Mouse (Mus musculus): ENCODE measurements around the gene Olfr1215. TPM values are rescaled to one million over a fixed set of nuclear protein-coding genes. Genes with fewer than 3 reads are reported as not detected.

Gene Olfr1215
- not detected for polyA plus RNA-seq (2014; fragmentation: Illumina TruSeq; extraction: RNeasy Lipid Tissue Mini Kit (QIAGEN cat#74804); ENCODE audit: low read depth, low replicate concordance)

DNA sequence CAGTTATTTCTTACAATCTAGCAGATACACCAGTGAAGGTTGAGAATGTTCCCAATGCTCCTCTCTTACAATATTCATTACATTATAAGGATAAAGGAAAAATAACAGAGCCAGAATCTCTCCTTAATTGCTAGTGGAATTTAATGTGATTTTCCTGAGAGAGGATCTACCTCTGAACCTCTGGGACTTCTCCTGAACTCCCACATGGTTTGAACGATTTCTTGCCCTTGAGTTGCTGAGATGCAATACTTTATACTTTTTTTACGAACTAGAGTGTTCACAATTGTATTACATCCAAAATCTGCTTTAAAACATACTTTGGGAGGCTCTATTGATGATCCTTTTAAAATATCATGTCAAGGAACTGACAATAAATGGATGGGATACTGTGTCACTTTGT is at the start of gene Olfr1215:
Gene Olfr1215 (minus strand): TSS at position 101 of the 400 bp plus-strand sequence.

GRCm38 (mm10) chr2:89031965-89032364 is 25.2 kb upstream of the Olfr1215 start, which contains the start of gene Olfr1217:
TSS of gene Olfr1217 (minus strand) at chr2:89032065.

GRCm38 (mm10) chr2:89018240-89018639 is 11.5 kb upstream of the Olfr1215 start, which contains the start of gene Olfr1216:
TSS of gene Olfr1216 (minus strand) at chr2:89018340.

DNA sequence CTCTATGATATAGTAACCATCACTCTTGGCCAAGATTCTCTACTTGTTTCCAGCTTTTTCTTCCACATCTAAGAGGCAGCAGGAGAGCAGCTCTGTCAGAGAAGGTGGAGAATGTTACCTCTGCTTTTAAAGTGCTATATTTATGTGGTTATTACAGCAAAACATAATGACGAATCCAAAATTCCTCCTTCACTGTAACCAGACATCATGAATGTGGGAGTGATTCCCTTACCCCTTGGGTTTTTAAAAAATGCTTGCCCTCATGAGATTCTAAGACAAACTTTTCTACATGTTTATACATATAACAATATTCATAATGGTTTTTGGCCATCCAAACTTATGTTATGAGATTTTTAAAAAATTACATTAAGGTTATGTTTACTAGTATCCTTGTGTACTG is 14.2 kb downstream of the Olfr1215 start, which contains the start of gene Olfr1214:
Gene Olfr1214 (minus strand): TSS at position 101 of the 400 bp plus-strand sequence.

GRCm38 (mm10) chr2:88980181-88980580 is 26.6 kb downstream of the Olfr1215 start, which contains the start of gene Gm13762:
TSS of gene Gm13762 (minus strand) at chr2:88980281.

DNA sequence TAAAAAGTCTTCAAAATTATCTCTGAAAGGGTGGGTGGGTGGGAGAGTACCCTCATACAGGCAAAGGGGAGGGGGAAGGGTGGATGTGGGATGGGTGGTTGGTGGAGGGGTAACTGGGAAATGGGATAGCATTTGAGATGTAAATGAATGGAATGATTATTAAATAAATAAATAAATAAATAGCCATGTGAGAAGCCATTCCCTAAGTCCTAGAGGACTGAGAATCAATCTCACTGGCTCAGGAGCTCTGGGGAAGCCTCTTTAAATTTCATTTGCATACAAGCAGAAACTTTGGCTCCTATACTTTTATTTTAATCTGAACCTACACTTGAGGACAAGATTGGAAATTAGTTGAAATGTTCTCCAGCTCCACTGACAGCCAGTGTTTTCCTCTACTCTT is 53.1 kb downstream of the Olfr1215 start, which contains the start of gene Olfr1212:
Gene Olfr1212 (plus strand): TSS at position 301 of the 400 bp plus-strand sequence.

Other genes with a start within 250 kb of the Olfr1215 start
- not detected for gene Olfr1199, start 246.5 kb downstream of the Olfr1215 start, polyA plus RNA-seq (2014; fragmentation: Illumina TruSeq; extraction: RNeasy Lipid Tissue Mini Kit (QIAGEN cat#74804); ENCODE audit: low read depth, low replicate concordance)
- gene Olfr1200, start 236.5 kb downstream of the Olfr1215 start, polyA plus RNA-seq (2014; fragmentation: Illumina TruSeq; extraction: RNeasy Lipid Tissue Mini Kit (QIAGEN cat#74804); ENCODE audit: low read depth, low replicate concordance), result not detected
- gene Olfr1201, start 213.9 kb downstream of the Olfr1215 start, polyA plus RNA-seq (2014; fragmentation: Illumina TruSeq; extraction: RNeasy Lipid Tissue Mini Kit (QIAGEN cat#74804); ENCODE audit: low read depth, low replicate concordance), result not detected
- gene Olfr1202, start 192.5 kb downstream of the Olfr1215 start, polyA plus RNA-seq (2014; fragmentation: Illumina TruSeq; extraction: RNeasy Lipid Tissue Mini Kit (QIAGEN cat#74804); ENCODE audit: low read depth, low replicate concordance), result not detected
- gene Olfr1205, start 177.2 kb downstream of the Olfr1215 start, polyA plus RNA-seq (2014; fragmentation: Illumina TruSeq; extraction: RNeasy Lipid Tissue Mini Kit (QIAGEN cat#74804); ENCODE audit: low read depth, low replicate concordance), result not detected
- not detected for gene Olfr1204, start 157.7 kb downstream of the Olfr1215 start, polyA plus RNA-seq (2014; fragmentation: Illumina TruSeq; extraction: RNeasy Lipid Tissue Mini Kit (QIAGEN cat#74804); ENCODE audit: low read depth, low replicate concordance)
- not detected for gene Olfr1206, start 143.7 kb downstream of the Olfr1215 start, polyA plus RNA-seq (2014; fragmentation: Illumina TruSeq; extraction: RNeasy Lipid Tissue Mini Kit (QIAGEN cat#74804); ENCODE audit: low read depth, low replicate concordance)
- not detected for gene Olfr1208, start 104.7 kb downstream of the Olfr1215 start, polyA plus RNA-seq (2014; fragmentation: Illumina TruSeq; extraction: RNeasy Lipid Tissue Mini Kit (QIAGEN cat#74804); ENCODE audit: low read depth, low replicate concordance)
- gene Olfr1209, start 91.8 kb downstream of the Olfr1215 start, polyA plus RNA-seq (2014; fragmentation: Illumina TruSeq; extraction: RNeasy Lipid Tissue Mini Kit (QIAGEN cat#74804); ENCODE audit: low read depth, low replicate concordance), result not detected
- gene Olfr1211, start 68.9 kb downstream of the Olfr1215 start, polyA plus RNA-seq (2014; fragmentation: Illumina TruSeq; extraction: RNeasy Lipid Tissue Mini Kit (QIAGEN cat#74804); ENCODE audit: low read depth, low replicate concordance), result not detected
- not detected for gene Olfr1212, start 53.0 kb downstream of the Olfr1215 start, polyA plus RNA-seq (2014; fragmentation: Illumina TruSeq; extraction: RNeasy Lipid Tissue Mini Kit (QIAGEN cat#74804); ENCODE audit: low read depth, low replicate concordance)
- not detected for gene Gm13762, start 26.7 kb downstream of the Olfr1215 start, polyA plus RNA-seq (2014; fragmentation: Illumina TruSeq; extraction: RNeasy Lipid Tissue Mini Kit (QIAGEN cat#74804); ENCODE audit: low read depth, low replicate concordance)
- not detected for gene Olfr1214, start 14.3 kb downstream of the Olfr1215 start, polyA plus RNA-seq (2014; fragmentation: Illumina TruSeq; extraction: RNeasy Lipid Tissue Mini Kit (QIAGEN cat#74804); ENCODE audit: low read depth, low replicate concordance)
- gene Olfr1216, start 11.4 kb upstream of the Olfr1215 start, polyA plus RNA-seq (2014; fragmentation: Illumina TruSeq; extraction: RNeasy Lipid Tissue Mini Kit (QIAGEN cat#74804); ENCODE audit: low read depth, low replicate concordance), result not detected
- gene Olfr1217, start 25.1 kb upstream of the Olfr1215 start, polyA plus RNA-seq (2014; fragmentation: Illumina TruSeq; extraction: RNeasy Lipid Tissue Mini Kit (QIAGEN cat#74804); ENCODE audit: low read depth, low replicate concordance), result not detected
- not detected for gene Olfr1218, start 54.2 kb upstream of the Olfr1215 start, polyA plus RNA-seq (2014; fragmentation: Illumina TruSeq; extraction: RNeasy Lipid Tissue Mini Kit (QIAGEN cat#74804); ENCODE audit: low read depth, low replicate concordance)
- not detected for gene Olfr1219, start 76.5 kb upstream of the Olfr1215 start, polyA plus RNA-seq (2014; fragmentation: Illumina TruSeq; extraction: RNeasy Lipid Tissue Mini Kit (QIAGEN cat#74804); ENCODE audit: low read depth, low replicate concordance)
- not detected for gene Olfr1220, start 99.9 kb upstream of the Olfr1215 start, polyA plus RNA-seq (2014; fragmentation: Illumina TruSeq; extraction: RNeasy Lipid Tissue Mini Kit (QIAGEN cat#74804); ENCODE audit: low read depth, low replicate concordance)
- gene Olfr1221, start 110.3 kb upstream of the Olfr1215 start, polyA plus RNA-seq (2014; fragmentation: Illumina TruSeq; extraction: RNeasy Lipid Tissue Mini Kit (QIAGEN cat#74804); ENCODE audit: low read depth, low replicate concordance), result not detected
- not detected for gene Olfr1222, start 126.1 kb upstream of the Olfr1215 start, polyA plus RNA-seq (2014; fragmentation: Illumina TruSeq; extraction: RNeasy Lipid Tissue Mini Kit (QIAGEN cat#74804); ENCODE audit: low read depth, low replicate concordance)
- not detected for gene Olfr1223, start 144.6 kb upstream of the Olfr1215 start, polyA plus RNA-seq (2014; fragmentation: Illumina TruSeq; extraction: RNeasy Lipid Tissue Mini Kit (QIAGEN cat#74804); ENCODE audit: low read depth, low replicate concordance)
- gene Olfr1224-ps1, start 157.1 kb upstream of the Olfr1215 start, polyA plus RNA-seq (2014; fragmentation: Illumina TruSeq; extraction: RNeasy Lipid Tissue Mini Kit (QIAGEN cat#74804); ENCODE audit: low read depth, low replicate concordance), result not detected
- not detected for gene Olfr1225, start 167.7 kb upstream of the Olfr1215 start, polyA plus RNA-seq (2014; fragmentation: Illumina TruSeq; extraction: RNeasy Lipid Tissue Mini Kit (QIAGEN cat#74804); ENCODE audit: low read depth, low replicate concordance)
- gene Olfr1226, start 193.1 kb upstream of the Olfr1215 start, polyA plus RNA-seq (2014; fragmentation: Illumina TruSeq; extraction: RNeasy Lipid Tissue Mini Kit (QIAGEN cat#74804); ENCODE audit: low read depth, low replicate concordance), result not detected
- not detected for gene Olfr1228, start 247.1 kb upstream of the Olfr1215 start, polyA plus RNA-seq (2014; fragmentation: Illumina TruSeq; extraction: RNeasy Lipid Tissue Mini Kit (QIAGEN cat#74804); ENCODE audit: low read depth, low replicate concordance)